Mouse (Mus musculus): ENCODE measurements at regions not wholly inside any gene's neighbourhood (a gene's known extent, or its start where the extent isn't known, plus 50 kb on each side); places are given as distances from the start of the nearest gene placed in this dataset.

- H3K4me1 ChIP-seq (ENCODE audit: control insufficient read depth, insufficient read depth, insufficient read length, low read length): no peaks in the 10 kb centered on the region
- no peak overlapping the region for H3K27ac ChIP-seq (ENCODE audit: insufficient read depth, low read depth, low read length)
- H3K36me3 ChIP-seq (ENCODE audit: control insufficient read depth, insufficient read depth, low read length): no peaks in the 10 kb centered on the region
- H3K27me3 ChIP-seq (ENCODE audit: control insufficient read depth, insufficient read depth, low read length): no peaks in the 10 kb centered on the region
- WGBS: 80% methylated on average over 3 of the region's 3 CpGs
- H3K4me3 ChIP-seq (ENCODE audit: low read depth, low read length): no peak overlapping the region
- TF ChIP-seq POLR2A (IDR thresholded peaks at IDR 0.05; ENCODE audit: low read depth, low read length): no peak
- TF ChIP-seq CTCF (IDR thresholded peaks at IDR 0.05; ENCODE audit: extremely low read depth, insufficient read length, insufficient replicate concordance, low read depth, low read length): no peak
These were observed 136.9 kb upstream of the Bank1 start for GRCm38 (mm10) chr3:136462747-136463146.

- Histone ChIP-seq H3K4me1 (ENCODE audit: control insufficient read depth, insufficient read depth, insufficient read length, low read length) (no peaks in the 10 kb centered on the region), H3K27ac (ENCODE audit: insufficient read depth, low read depth, low read length) (no peak overlapping the region), H3K27me3 (ENCODE audit: control insufficient read depth, insufficient read depth, low read length) (no peaks in the 10 kb centered on the region), H3K36me3 (ENCODE audit: control insufficient read depth, insufficient read depth, low read length) (no peaks in the 10 kb centered on the region), H3K4me3 (ENCODE audit: low read depth, low read length) (no peak overlapping the region)
- 83% methylated on average over 10 of the region's 10 CpGs for WGBS
- TF ChIP-seq POLR2A (IDR thresholded peaks at IDR 0.05; ENCODE audit: low read depth, low read length) (no peak), CTCF (IDR thresholded peaks at IDR 0.05; ENCODE audit: extremely low read depth, insufficient read length, insufficient replicate concordance, low read depth, low read length) (no peak)
These were observed 130.7 kb upstream of the Bank1 start for GRCm38 (mm10) chr3:136456471-136457117.

- WGBS: 77% methylated on average over 7 of the region's 7 CpGs
- no peaks in the 10 kb centered on the region for H3K27me3 ChIP-seq (ENCODE audit: control insufficient read depth, insufficient read depth, low read length)
- H3K4me1 ChIP-seq (ENCODE audit: control insufficient read depth, insufficient read depth, insufficient read length, low read length): no peaks in the 10 kb centered on the region
- H3K4me3 ChIP-seq (ENCODE audit: low read depth, low read length): no peak overlapping the region
- no peak overlapping the region for H3K27ac ChIP-seq (ENCODE audit: insufficient read depth, low read depth, low read length)
- no peak for TF ChIP-seq POLR2A (IDR thresholded peaks at IDR 0.05; ENCODE audit: low read depth, low read length)
- TF ChIP-seq CTCF (IDR thresholded peaks at IDR 0.05; ENCODE audit: extremely low read depth, insufficient read length, insufficient replicate concordance, low read depth, low read length): no peak
- H3K36me3 ChIP-seq (ENCODE audit: control insufficient read depth, insufficient read depth, low read length): no peaks in the 10 kb centered on the region
These were observed 130.0 kb upstream of the Bank1 start for GRCm38 (mm10) chr3:136455651-136456470.

- Histone ChIP-seq H3K4me3 (ENCODE audit: low read depth, low read length) (no peak overlapping the region), H3K4me1 (ENCODE audit: control insufficient read depth, insufficient read depth, insufficient read length, low read length) (no peaks in the 10 kb centered on the region), H3K27me3 (ENCODE audit: control insufficient read depth, insufficient read depth, low read length) (no peaks in the 10 kb centered on the region), H3K27ac (ENCODE audit: insufficient read depth, low read depth, low read length) (no peak overlapping the region), H3K36me3 (ENCODE audit: control insufficient read depth, insufficient read depth, low read length) (no peaks in the 10 kb centered on the region)
- no peak for TF ChIP-seq CTCF (IDR thresholded peaks at IDR 0.05; ENCODE audit: extremely low read depth, insufficient read length, insufficient replicate concordance, low read depth, low read length)
- TF ChIP-seq POLR2A (IDR thresholded peaks at IDR 0.05; ENCODE audit: low read depth, low read length): no peak
- WGBS: 87% methylated on average over 3 of the region's 3 CpGs
These were observed 129.1 kb upstream of the Bank1 start for GRCm38 (mm10) chr3:136454967-136455366.

- Histone ChIP-seq H3K27ac (ENCODE audit: insufficient read depth, low read depth, low read length) (no peak overlapping the region), H3K4me3 (ENCODE audit: low read depth, low read length) (no peak overlapping the region), H3K4me1 (ENCODE audit: control insufficient read depth, insufficient read depth, insufficient read length, low read length) (no peaks in the 10 kb centered on the region), H3K27me3 (ENCODE audit: control insufficient read depth, insufficient read depth, low read length) (no peaks in the 10 kb centered on the region), H3K36me3 (ENCODE audit: control insufficient read depth, insufficient read depth, low read length) (no peaks in the 10 kb centered on the region)
- TF ChIP-seq CTCF (IDR thresholded peaks at IDR 0.05; ENCODE audit: extremely low read depth, insufficient read length, insufficient replicate concordance, low read depth, low read length): no peak
- no peak for TF ChIP-seq POLR2A (IDR thresholded peaks at IDR 0.05; ENCODE audit: low read depth, low read length)
- 79% methylated on average over 9 of the region's 9 CpGs for WGBS
These were observed 125.3 kb upstream of the Bank1 start for GRCm38 (mm10) chr3:136450986-136451774.

GRCm38 (mm10) chr3:136450361-136450895 lies 124.6 kb upstream of the Bank1 start:
- WGBS: 95% methylated on average over 2 of the region's 2 CpGs
- no peaks in the 10 kb centered on the region for H3K27me3 ChIP-seq (ENCODE audit: control insufficient read depth, insufficient read depth, low read length)
- no peaks in the 10 kb centered on the region for H3K4me1 ChIP-seq (ENCODE audit: control insufficient read depth, insufficient read depth, insufficient read length, low read length)
- no peaks in the 10 kb centered on the region for H3K36me3 ChIP-seq (ENCODE audit: control insufficient read depth, insufficient read depth, low read length)
- H3K4me3 ChIP-seq (ENCODE audit: low read depth, low read length): no peak overlapping the region
- H3K27ac ChIP-seq (ENCODE audit: insufficient read depth, low read depth, low read length): no peak overlapping the region
- no peak for TF ChIP-seq CTCF (IDR thresholded peaks at IDR 0.05; ENCODE audit: extremely low read depth, insufficient read length, insufficient replicate concordance, low read depth, low read length)
- no peak for TF ChIP-seq POLR2A (IDR thresholded peaks at IDR 0.05; ENCODE audit: low read depth, low read length)
